Mouse (Mus musculus) B cell, adult 2 months (primary cell): ENCODE results near the gene Sigirr.

Experiments used
- DNase-seq, 2 experiments: peaks; one replicate each; pipeline ENCODE4 v3.0.0; 2022

Sigirr gene

GRCm38 (mm10) chr7:141058601-141059341 is 41.6 kb downstream of the Sigirr start:
- DNase-seq: no peak

DNA sequence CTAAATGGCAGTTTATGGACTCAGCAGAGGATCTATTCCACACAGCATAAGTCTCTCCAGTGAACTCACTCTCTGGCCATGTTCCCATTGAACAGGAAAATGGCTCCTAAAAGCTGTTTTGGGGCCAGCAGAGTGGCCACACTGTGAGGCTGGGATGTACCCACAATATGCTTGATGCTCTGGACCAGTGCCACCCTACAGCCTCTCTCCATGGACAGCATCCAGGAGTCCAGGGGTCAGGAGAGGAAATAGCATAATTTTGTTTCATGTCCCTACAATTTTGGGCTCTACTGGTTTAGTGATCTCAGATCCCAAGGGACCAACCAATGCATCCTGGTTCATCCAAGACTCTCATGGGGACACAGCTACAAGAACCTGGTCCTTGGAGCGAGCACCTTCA is 42.8 kb downstream of the Sigirr start:
- DNase-seq: no peak

DNA sequence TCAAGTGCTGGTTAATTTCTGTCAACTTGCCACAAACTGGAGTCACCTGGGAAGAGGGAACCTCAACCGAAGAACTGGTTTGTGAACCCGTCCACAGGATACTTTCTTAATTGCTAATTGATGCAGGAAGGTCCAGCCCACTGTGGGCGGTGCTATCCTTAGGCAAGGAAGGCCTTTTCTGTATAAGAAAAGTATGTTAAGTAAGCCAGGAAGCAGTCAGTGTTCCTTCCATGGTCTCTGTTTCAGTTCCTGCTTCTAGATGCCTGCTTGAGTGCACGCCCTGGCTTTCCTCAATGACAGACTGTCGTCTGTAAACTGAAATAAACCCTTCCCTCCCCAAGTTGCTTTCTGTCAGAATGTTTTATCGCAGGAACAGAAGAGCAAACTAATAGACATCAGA is 43.4 kb downstream of the Sigirr start:
- no peak for DNase-seq

DNA sequence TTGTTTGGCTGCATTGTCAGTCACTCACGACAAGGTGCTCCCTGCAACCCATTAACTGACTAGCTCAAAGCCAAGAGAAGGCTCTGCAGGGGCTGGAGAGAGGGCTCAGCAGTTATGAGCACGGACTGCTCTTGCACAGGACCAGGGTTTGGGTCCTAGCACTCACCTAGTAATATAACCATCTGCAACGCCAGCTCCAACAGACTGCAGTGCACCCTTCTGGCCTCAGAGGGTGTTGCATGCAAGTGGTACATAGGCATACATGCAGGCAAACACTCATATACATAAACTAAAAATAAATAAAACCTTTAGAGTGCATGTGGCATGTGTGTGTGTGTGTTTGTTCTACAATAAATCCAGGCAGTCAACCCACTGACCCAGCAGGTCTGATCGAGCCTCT is 44.6 kb downstream of the Sigirr start:
- no peak for DNase-seq

DNA sequence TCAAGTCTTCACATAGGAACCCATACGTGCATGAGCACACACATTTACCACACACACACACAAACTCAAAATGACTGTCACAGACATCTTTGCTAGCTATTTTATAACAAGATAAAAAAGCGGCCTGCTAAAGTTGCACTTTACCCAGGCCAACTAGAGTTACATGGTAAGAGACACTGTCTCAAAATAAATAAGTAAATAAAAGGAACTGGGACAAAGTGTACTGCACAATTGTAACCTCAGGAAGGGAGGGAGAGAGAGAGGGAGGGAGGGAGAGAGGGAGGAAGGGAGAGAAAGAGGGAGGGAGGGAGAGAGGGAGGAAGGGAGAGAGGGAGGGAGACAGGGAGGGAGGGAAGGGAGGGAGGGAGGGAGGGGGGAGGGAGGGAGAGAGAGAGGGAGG is 48.0 kb downstream of the Sigirr start:
- DNase-seq: no peak

DNA sequence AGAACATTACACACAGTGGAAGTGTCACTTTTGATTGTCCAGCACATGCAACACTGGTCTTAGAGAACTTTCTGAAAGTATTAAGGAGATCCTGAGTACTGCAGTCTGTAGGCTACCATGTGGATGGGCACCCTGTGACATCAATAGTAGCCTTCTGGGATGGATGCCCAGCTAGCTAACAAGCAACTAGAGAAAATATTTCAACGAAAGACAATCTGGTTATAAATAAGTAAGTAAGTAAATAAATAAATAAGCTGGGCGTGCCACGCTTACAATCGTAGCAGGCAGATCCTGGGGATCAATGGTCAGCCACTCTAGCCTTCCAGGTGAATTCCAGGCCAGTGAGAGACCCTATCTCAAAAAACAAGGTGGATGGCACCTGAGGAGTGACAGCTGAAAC is 48.4 kb downstream of the Sigirr start:
- DNase-seq: no peak

DNA sequence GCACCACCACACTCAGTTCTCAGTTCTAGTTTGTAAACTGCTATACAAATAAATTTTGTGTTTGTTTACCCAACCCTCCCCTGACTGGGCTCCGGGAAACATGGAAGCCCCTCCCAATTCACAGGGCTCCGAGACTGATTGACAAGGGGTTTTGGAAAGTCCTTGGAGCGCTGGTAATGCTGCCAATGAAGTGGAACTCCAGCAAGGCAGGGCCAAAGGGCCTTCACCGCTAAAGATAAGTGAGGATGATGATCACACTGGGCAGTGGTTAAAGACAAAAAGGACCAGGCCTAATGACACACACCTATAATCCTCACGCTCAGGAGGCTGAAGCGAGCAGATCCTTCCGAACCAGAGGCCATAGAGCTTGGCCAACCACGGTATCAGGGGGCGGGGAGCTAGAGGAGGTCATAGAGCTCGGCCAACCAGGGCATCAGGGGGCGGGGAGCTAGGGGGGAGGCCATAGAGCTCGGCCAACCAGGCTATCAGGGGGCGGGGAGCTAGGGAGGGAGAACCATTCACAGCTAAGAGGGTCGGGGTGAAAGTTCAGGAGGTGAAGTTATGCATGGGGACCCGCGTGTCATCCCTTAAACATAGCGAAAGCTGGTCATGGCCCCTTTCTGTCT is 49.2 kb downstream of the Sigirr start:
- no peak for DNase-seq

- no peak for DNase-seq
These were observed 51.0 kb downstream of the Sigirr start for GRCm38 (mm10) chr7:141049326-141049725.

DNA sequence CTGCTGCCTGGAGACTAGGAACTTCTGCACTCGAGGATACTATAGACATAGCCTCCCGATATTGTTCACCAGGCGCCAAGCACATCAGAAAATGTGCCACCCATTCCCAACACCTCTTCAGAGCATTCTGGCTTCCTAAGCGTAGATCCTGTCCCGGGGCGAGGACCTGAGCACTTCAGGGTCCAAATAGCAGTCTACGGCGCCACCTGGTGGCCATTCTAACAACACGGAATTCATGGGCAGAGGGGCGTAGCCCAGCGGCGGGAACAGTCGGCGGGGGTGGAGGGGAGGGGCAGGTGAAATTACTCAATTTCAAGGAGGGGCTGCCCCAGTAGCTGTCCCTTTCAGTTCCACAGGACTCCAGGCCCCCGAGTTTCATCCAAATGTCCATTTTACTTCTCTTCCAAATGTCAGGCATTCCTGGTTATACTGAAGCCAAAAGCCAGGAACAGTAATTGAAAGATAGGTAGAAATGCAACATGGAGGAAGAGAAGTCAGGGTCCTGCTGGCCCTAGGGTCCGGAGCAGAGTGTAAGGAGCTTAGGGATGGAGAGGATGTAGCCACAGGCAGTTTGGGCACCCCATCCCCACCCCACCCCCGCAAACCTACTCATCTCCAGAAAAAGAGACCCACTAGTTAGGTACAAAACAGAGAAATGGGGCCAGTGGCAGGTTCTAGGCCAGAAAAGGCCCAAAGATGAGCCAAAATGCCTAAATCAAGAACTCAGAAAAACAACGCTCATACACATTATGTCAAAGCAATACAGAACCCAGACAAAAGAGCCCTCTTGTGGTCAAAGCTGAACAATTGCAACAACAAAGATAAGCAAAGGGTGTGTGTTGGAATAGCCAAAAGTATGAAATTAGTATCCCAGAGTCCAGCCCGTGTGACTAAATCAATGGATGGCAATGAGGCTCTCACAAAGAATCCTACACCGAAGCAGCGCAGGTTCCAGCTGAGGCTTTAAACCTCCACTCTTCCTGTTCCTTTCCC is 51.9 kb downstream of the Sigirr start:
- peak; percentile 93 for DNase-seq

GRCm38 (mm10) chr7:141047581-141048225 is 52.7 kb downstream of the Sigirr start:
- DNase-seq: no peak

GRCm38 (mm10) chr7:141046931-141047580 is 53.3 kb downstream of the Sigirr start:
- peak in 1 of 2 experiments; percentile 17 for DNase-seq

DNA sequence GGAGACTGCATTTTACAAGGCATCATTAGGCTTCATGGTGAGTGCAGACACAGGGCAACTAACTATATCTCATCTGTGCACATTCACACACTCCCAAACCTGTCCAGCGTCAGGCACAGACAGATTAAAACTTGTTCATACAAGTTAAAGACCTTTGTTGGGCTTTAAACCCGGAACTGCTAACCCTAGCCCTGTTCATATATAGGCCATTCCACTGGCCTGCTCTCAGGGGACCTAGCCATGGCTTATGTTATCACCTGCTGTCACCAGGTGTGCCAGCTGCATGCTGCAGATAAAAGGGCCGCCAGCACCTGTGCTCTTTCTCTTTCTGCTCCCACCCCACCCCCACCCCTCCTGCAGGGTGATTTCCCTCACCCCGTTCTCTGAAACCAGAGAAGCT is 57.8 kb downstream of the Sigirr start:
- DNase-seq: no peak

GRCm38 (mm10) chr7:141041661-141042060 is 58.7 kb downstream of the Sigirr start:
- no peak for DNase-seq
